Mouse (Mus musculus) layer of hippocampus, postnatal 25 days (tissue): ENCODE results near the gene Trim56. TPM values are rescaled to one million over a fixed set of nuclear protein-coding genes. Genes with fewer than 3 reads are reported as not detected.
"Not testable (repeated sequence)": the region's sequence is repeated elsewhere in the genome, so short reads cannot be mapped to it uniquely, and the experiment has no call there.

ENCODE experiments used
- DNase-seq, 2 experiments: peaks; one replicate each; pipeline ENCODE4 v3.0.0; 2022; ENCODE audit warnings: mixed read lengths in 2 of 2, low spot score in 1 of 2; ENCODE audit errors: extremely low spot score in 1 of 2
- total RNA-seq, 2 experiments: library from RNA; stranded (reverse); gene quantifications; 2 replicates each; pipeline ENCODE4 v1.2.3; 2021

Trim56 gene
- total RNA-seq, result 1 to 10 TPM; 4.8 to 5.4 TPM

DNA sequence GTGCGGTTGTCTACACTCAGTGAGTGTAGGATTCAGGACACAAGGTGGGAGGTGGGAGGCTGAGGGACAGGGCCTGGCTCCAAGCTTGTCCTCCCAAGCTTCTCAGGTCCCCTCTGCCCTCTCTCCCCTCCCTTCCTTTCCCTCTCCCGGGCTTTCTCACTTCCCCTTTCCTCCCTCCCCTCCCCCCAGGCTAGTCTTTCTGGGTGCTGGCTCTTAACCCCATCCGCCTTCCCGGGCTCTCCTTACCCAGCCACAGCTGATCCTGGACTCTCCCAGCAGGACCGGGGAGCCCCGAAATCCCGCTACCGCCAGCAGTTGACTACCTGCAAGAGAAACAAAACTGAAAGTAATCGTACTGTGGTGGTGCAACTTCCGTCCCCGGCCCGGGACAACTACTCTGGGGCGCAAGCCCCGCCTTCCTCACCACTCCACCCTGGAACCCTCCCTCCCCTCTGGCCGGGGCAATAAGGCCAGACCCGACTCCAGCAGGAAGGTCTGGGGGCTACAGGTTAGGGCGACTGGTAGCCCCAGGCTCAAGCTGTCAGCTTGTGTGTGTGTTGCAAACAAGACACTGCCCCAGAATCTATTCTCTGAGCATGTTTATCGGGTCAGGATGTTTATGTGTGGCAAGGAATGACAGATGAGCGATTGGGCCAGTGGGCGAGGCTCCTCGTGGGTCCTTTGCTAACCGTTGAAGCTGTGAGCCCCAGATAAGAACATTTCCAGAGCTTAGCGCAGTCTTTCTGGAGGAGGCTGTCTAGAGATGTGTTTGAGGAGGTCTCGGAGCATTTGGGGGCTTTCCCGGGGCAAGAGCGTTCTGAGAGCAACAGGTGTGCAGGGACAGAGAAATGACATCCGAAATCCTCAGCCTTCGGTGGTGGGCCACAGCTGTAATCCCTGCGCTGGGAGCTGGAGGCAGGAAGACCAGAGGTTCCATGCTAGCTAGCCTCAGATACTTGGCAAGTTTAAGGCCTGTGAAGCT, at the start of gene Trim56:
TSS of gene Trim56 (minus strand) at position 344 of the 982 bp plus-strand sequence.
- DNase-seq, result peak in 1 of 2 experiments; percentile 15

DNA sequence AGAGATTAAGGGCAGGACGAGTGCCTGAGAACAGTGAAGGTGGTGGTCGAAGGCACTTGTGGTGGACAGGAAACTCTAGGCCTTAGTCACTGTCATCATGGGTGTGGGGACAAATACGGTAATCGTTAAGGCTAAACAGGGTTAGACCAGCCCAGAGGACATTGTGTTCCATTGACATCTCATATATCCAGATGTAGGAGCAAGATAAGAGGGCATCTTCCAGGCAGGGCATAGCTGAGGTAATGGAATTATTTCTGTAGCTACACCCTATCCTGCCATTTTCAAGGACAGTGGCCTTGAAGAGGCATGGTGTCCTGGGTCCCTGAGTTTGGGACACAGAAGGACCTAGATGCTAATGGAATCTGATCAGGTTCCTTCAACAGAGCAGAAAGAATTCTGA, 45.8 kb upstream of the Trim56 start:
- DNase-seq, result no peak

DNA sequence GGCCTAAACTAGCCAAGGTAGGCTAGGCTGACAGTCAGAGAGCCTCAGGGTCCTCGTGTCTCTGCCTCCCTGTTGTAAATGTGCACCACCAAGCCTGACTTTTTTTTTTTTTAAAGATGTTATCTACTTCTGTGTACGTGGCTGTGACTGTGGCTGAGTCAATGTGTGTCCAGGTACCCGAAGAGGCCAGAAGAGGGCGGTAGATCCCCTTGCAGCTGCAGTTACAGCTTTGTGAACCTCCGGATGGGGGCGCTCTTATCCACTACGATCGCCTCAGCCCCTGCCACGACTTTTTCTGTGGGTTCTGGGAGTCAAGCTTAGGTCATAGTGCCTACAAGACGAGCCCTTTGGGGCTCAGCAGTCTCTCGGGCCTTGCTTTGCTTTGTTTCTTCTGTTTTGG, 43.5 kb upstream of the Trim56 start:
- peak in 1 of 2 experiments; percentile 61 for DNase-seq

DNA sequence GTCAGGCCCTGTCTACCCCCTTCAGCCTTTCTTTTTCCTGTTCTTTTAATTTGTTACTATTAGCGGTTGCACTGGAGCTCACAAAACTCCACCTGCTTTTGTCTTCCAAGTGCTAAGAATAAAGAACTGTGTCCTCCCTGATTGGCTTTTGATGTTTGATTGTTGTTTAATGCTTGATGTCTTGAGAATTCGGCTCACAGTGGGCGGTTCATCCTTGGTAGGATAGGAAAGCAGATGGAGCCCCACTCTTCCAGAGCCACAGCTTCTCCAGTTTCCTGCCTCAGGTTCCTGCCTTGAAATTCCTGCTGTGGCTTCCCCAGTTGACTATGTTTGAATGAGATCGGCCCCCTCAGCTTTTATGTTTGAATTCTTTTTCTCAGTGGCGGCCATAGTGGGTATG, 37.3 kb upstream of the Trim56 start:
- no peak for DNase-seq

DNA sequence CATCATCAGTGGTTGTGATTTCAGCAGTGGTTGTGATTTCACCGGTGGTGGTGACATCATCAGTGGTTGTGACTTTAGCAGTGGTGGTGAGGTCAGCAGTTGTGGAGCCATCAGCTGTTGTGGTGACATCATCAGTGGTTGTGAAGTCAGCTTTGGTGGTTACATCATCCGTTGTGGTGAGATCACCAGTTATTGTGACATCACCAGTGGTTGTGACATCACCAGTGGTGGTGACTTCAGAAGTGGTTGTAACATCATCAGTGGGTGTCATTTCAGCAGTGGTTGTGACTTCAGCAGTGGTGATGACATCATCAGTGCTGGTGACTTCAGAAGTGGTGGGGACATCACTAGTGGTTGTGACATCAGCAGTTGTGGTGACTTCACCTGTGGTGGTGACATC, 36.6 kb upstream of the Trim56 start:
- DNase-seq, result no peak

DNA sequence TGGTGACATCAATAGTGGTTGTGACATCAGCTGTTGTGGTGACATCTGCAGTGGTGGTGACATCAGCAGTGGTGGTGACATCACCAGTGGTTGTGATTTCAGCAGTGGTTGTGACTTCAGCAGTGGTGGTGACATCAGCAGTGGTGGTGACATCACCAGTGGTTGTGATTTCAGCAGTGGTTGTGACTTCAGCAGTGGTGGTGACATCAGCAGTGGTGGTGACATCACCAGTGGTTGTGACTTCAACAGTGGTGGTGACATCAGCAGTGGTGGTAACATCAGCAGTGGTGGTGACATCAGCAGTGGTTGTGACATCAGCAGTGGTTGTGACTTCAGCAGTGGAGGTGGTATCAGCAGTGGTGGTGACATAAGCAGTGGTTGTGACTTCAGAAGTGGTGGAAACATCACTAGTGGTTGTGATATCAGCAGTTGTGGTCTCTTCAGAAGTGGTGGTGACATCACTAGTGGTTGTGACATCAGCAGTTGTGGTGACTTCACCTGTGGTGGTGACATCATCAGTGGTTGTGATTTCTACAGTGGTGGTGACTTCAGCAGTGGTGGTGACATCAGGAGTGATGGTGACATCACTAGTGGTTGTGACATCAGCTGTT, 33.4 kb upstream of the Trim56 start, which contains the start of gene Muc3:
TSS of gene Muc3 (minus strand) at position 51 of the 611 bp plus-strand sequence.
- DNase-seq, result not testable (repeated sequence)

DNA sequence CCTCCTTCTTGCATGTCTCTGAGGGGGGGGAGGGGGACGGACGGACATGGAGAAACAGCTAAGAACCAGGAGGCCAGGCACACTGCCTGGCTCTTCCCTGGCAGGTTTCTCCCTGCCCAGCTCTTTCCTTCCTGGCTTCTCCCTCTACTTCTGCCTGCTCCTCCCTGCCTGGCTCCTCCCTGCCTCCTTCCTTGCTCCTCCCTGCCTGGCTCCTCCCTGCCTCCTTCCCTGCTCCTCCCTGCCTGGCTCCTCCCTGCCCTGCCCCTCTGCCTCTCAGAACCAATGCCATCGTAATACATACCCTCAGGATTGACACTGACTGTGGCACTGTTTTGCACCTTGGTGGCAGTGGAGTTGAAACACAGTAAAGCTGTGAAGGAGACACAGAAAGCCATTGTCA, 24.8 kb upstream of the Trim56 start:
- no peak for DNase-seq

DNA sequence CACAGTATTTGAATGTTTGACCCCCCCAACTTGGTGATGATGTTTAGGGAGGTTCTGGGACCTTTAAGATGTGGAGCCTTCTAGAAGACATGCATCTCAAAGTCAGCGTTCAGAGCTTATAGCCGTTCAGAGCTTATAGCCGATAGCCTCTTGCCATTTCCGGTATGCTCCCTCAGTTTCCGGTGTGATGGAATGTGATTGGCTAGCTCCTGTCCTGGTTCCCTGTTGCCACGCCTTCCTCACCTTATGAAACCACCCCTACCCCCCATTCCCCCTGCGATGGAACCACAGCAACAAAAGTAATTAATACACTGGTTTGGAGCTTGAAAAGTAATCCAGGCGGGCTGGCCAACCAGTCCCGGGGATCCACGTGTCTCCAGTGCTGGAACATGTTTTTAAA, 23.0 kb upstream of the Trim56 start:
- no peak for DNase-seq

DNA sequence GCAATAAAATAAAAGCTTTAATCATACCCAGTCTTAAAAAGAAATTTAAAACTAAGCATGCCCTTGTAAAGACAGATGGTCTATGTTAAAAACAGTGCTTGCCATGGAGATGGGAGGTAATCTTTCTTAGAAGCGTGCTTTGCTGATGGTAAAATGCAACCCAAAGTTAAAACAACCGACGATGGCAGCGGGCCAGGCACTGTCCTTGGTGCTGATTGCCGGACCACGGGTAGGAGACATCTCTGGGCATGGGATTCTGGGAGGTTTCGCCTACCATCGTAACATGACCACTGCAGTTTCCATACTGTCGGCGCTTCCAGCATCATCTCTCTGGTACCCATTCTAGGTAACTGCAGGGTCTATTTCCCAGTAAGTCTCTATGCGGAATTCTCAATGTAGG, 18.9 kb upstream of the Trim56 start:
- no peak for DNase-seq

DNA sequence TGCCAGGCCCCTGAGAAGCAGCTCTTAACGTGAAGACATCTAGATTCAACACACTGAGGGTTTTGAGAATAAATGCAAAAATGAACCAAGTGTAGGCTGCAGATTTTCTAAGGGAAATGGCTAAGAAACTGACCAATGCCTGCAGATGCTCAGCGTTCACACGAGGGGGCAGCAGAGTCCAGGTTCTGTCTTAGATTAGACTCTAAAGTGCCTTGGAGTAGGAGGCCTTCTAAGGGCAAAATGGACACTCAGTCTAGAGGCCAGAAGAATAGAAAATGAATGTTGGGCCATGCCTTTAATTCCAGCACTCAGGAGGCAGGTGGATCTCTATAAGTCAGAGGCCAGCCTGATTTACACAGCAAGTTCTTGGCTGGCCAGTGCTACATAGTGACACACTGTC, 15.5 kb upstream of the Trim56 start:
- peak; percentile 55 to 62 for DNase-seq

DNA sequence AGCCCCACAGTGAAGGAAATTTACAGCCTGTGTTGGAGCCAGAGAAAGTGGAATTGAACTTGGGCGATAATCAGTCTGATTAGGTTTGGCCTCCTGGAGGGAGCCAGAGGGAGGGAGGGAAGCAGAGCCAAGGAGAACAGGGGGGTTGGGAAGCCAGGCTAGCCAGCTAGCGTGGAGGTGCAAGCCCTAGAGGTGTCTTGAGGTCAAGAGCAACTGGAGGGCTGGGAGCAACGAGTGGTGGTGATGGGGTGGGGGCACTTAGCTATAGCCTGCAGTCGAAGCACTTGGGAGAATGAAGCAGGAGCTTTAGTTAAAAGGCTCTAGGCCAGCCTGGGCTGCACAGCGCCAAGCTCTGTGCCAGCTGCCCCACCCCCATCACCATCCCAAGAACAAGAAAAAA, 13.3 kb upstream of the Trim56 start:
- no peak for DNase-seq

DNA sequence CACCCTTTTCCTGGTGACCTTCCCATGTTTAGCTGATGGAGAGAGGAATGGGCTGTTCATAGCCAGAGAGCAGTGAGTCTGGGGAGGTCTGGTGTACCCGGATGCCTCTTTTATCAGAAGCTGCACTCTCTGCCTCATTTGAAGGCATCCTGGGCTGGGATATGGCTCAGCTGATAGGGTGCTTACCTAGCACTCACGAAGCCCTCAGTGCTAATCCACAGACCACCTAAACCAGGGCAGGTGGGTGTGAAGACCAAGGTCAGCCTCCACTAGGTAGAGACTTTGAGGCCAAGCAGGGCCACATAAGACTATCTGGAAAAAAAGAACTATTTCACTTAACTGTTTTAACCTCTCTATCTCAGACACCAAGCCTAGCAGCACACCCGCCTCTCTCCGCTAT, 7.5 kb upstream of the Trim56 start:
- no peak for DNase-seq

DNA sequence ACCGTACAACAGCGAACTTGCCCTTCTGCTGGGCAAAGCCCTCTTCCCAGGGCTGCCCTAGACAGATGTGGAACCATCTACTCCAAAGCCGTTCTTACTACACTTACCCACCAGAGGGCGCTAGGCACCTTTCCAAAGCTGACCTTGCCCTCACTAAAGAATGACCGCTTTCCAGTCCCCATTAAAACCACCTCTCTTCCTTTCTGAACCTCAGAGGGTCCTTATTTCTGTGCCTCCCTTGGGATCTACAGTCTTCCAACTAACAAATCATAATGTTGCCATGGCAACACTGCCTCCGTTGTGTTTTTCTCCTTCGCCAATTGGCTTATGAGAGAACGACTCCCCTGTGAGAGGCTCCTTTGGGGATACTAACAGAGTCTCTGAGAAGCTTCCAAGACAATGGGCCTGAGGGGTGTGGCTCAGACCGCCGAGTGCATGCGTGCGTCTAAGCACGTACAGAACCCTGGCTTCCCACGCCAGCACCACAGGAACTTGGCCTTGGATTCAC, 6.7 kb upstream of the Trim56 start:
- peak; percentile 47 to 69 for DNase-seq

DNA sequence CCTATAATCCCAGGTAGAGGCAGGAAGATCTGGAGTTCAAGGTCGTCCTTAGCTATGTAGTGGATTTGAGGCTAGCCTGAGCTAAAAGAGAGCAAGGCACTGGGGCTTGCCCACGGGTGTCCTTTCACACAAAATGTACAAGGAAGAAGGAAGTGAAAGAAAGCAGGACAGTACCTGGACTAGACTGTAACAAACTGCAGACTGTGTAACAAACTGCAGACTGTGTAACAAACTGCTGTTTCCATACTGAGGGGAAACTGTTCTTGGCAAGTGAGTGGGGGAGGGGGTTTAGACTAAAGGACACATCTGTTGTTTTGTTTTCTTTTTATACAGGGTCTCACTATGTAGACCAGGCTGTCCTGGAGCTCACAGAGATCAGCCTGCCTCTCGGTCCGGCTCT, 5.3 kb upstream of the Trim56 start:
- DNase-seq, result no peak

DNA sequence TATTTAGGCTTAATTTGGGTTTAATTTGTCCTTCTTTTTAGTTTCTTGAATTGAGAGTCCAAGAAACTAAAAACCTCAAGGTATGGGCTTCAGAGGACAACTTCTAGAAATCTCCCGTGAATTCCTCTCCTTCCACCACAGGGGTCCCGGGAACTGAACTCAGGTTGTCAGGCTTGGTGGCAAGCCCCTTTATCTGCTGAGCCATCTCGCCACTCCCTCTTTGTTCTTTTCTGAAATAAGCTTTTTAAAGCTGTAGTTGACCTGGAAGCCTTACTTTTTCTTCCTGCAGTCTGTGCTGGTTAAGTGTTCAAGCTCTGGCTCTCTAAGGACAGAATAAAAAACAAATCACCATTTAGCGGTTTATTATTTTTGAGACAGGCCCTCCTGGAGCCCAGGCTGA, 2.9 kb upstream of the Trim56 start:
- DNase-seq, result no peak

DNA sequence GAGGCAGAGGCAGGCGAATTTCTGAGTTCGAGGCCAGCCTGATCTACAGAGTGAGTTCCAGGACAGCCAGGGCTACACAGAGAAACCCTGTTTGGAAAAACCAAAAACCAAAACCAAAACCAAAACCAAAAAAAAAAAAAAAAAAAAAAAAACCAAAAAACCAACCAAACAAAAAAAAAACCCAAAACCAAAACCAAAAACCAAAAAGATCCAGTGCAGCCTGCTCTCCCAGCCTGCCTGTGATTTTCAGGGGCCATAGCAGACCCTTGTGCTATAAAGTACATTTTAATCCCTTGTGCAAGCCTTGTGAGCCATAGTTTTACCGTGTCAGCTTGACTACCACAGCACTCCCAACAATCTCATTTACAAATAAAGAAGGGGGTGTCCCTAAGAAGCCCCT, 2.0 kb upstream of the Trim56 start:
- not testable (repeated sequence) for DNase-seq

DNA sequence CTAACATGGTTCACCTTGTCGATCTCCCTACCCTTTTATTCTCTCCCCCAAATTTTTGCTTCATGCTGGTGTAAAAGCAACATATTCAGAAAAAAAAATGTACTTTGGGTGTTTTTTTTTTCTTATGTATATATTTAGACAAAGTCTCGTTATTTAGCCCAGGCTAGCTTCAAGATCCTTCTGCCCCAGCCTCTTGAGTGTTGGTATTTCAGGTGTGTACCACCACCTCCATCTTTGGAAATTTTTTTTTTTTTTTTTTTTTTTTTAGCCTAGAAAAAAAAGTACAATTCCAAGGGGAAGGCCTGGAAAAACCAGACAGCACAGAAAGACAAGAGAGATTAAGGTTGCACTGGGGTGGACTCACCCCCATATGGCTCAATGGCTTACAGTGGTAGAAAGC, 978 bp upstream of the Trim56 start:
- no peak for DNase-seq

DNA sequence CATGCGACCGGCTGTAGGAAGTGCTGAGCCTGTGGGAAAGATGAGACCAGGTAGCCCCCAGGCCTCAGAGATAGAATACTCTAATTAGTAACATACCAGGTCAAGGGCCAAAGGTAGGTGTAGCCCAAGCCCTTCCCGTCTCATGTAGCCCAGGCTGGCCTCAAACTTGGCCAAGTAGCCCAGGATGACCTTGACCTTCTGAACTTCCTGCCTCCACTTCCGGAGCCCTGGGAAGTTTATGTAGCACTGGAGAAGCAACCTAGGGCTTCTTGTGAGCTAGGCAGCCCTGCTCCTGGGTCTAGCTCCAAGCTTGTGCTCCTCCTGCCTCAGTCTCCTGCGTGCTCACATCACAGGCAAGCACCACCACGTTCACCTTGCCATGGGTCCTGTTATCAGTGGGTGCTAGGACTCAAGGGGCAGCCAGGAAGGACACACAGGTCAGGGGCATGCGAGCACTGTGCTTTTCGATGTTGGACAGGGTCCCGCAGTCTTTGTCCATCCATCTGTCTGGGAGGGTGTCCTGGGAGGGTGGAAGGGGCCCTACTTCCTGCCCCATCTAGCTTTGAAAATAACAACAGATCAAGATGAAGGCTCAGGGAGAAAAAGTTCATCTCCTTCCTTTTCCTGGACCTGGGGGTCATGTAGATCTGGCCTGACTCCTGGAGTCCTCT, 983 bp downstream of the Trim56 start:
- no peak for DNase-seq

DNA sequence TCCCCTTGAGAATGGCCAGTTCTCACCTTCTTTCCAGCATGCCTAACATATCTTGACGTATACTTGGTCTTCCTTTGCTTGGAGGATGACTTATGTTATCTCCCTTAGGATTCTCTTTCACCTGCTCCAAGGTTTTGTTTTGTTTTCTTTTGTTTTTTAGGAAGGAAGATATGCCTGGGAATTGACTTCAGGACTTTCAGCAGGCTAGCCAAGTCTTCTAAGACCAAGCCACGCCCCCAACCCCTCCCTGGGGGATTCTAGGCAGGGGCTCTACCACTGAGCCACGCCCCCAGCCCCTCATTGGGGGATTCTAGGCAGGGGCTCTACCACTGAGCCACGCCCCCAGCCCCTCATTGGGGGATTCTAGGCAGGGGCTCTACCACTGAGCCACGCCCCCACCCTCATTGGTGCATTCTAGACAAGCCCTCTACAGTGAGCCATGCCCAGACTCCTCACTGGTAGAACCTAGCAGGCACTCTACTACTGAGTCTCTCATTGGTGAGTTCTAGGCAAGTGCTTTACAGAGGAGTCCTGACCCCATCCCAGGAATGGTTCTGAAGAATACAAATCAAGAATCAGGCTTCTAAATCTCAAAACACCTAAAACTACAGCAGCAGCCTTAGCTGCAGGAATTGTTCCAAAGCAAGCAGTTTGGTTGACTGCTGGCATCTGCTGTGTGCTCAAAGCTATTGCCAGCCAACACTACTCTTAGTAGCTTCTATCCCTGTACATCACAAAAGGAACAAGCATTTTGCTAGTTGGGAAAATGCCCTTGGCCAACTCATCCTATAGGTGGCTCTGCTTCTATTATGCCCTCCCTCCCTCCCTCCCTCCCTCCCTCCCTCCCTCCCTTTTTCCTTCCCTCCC, 4.2 kb downstream of the Trim56 start:
- no peak for DNase-seq

DNA sequence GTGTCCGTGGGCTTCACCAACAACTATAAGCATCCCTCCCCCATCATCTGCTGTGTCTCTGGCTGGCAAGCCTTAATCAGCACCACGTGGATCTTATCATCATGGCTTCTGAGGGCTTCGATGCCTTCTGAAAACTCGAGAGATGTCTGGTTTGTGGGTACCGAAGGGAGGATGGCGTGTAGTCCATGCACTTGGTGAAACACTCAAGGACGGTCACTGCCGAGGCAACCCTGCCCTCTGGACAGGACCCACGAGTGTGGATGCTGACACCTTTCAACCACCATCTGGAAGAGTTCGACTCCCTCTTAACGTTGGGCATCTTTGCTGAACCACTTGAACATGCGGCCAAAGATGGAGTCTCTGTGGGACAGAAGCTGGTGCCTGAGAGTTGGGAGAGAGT, 5.1 kb downstream of the Trim56 start:
- no peak for DNase-seq
